18 mouse cellular contexts compared by ENCODE assay signal in genomic region chr11:104249420-104249819, GRCm38 (mm10). TPM values are rescaled to one million over a fixed set of nuclear protein-coding genes. Genes with fewer than 3 reads are reported as not detected.
DNase-seq lines count a peak whose midpoint lies in the region; ATAC-seq and TF ChIP-seq lines count a peak whose summit lies in the region.
"Had no signal": no experiment of that assay in that cellular context is flagged by ENCODE, and none has a peak within 500 bp of the region (broad histone marks: within the 10 kb centered on the region; RNA-seq: fewer than 3 reads in every experiment).

No protein-coding gene starts in this region.

- no peaks in the 10 kb centered on the region for H3K36me3 ChIP-seq in heart, embryonic 11.5 days (ENCODE audit: control insufficient read depth, insufficient read depth, low read length)
- H3K36me3 ChIP-seq in myocyte (ENCODE audit: control insufficient read depth, insufficient read depth) = no peaks in the 10 kb centered on the region
- H3K36me3 ChIP-seq: forebrain, embryonic 12.5 days; G1E; heart, embryonic 15.5 days; midbrain, embryonic 10.5 days; neural tube, embryonic 13.5 days had no signal

- no peaks in the 10 kb centered on the region for H3K79me2 ChIP-seq in myocyte (ENCODE audit: control insufficient read depth, insufficient read depth)

- no peak for TF ChIP-seq POLR2A in myocyte (IDR thresholded peaks at IDR 0.05; ENCODE audit: insufficient read length, low read depth)

- no peak overlapping the region for H3K4me3 ChIP-seq in heart, embryonic 11.5 days (ENCODE audit: low read depth, low read length)
- H3K4me3 ChIP-seq in layer of hippocampus, adult 2 months = no peak overlapping the region
- no peak overlapping the region for H3K4me3 ChIP-seq in myocyte
- H3K4me3 ChIP-seq: forebrain, embryonic 12.5 days; heart, embryonic 15.5 days; midbrain, embryonic 10.5 days; neural tube, embryonic 13.5 days had no signal

- TF ChIP-seq CTCF in layer of hippocampus, adult 2 months (conservative IDR thresholded peaks at IDR 0.05) = no peak

- H3K4me2 ChIP-seq in heart, embryonic 11.5 days = no peak overlapping the region
- peak overlapping the region; percentile 4 for H3K4me2 ChIP-seq in myocyte (ENCODE audit: low read depth)
- H3K4me2 ChIP-seq: forebrain, embryonic 12.5 days; heart, embryonic 15.5 days; neural tube, embryonic 13.5 days had no signal

- H3K27me3 ChIP-seq in heart, embryonic 11.5 days (ENCODE audit: control insufficient read depth, insufficient read depth, low read length) = no peaks in the 10 kb centered on the region
- H3K27me3 ChIP-seq in myocyte (ENCODE audit: control insufficient read depth, insufficient read depth, insufficient read length) = no peaks in the 10 kb centered on the region
- H3K27me3 ChIP-seq: heart, embryonic 15.5 days; neural tube, embryonic 13.5 days had no signal

- no peak overlapping the region for H3ac ChIP-seq in myocyte (ENCODE audit: control insufficient read depth, insufficient read length)

- no peaks in the 10 kb centered on the region for H3K4me1 ChIP-seq in heart, embryonic 11.5 days (ENCODE audit: control insufficient read depth, insufficient read depth, low read length)
- H3K4me1 ChIP-seq: heart, embryonic 15.5 days had no signal

- peak; percentile 95 for DNase-seq in heart, adult 11 months
- DNase-seq in layer of hippocampus, adult 2 months (ENCODE audit: low spot score in 2 of 2) = no peak
- no peak for DNase-seq in layer of hippocampus, postnatal 10 days (ENCODE audit: low spot score in 2 of 2)
- DNase-seq in gastrocnemius, adult 8-10 months (ENCODE audit: low spot score in 2 of 2) = peak; percentile 70 to 80
- DNase-seq: kidney, adult 11 months; lung, adult 18-20 months; lung, postnatal 36 days; thymus, postnatal 25 days had no signal

- no peak overlapping the region for H3K27ac ChIP-seq in heart, embryonic 11.5 days (ENCODE audit: low read depth, low read length)
- peak overlapping the region; percentile 77 for H3K27ac ChIP-seq in layer of hippocampus, adult 2 months
- H3K27ac ChIP-seq: forebrain, embryonic 12.5 days; heart, embryonic 15.5 days; hindbrain, postnatal 0 days; midbrain, embryonic 10.5 days; neural tube, embryonic 13.5 days had no signal

- WGBS in heart, embryonic 11.5 days (ENCODE audit: insufficient replicate concordance) = 63% methylated on average over 8 of the region's 8 CpGs

- H3K9me3 ChIP-seq in heart, embryonic 11.5 days (replicated peaks; ENCODE audit: control insufficient read depth, low read length) = no peaks in the 10 kb centered on the region
- H3K9me3 ChIP-seq: forebrain, embryonic 12.5 days; G1E; heart, embryonic 15.5 days; midbrain, embryonic 10.5 days; neural tube, embryonic 13.5 days had no signal

- no peak for ATAC-seq in heart, embryonic 11.5 days (replicated peaks; ENCODE audit: insufficient number of reproducible peaks, low FRiP score, low TSS enrichment)
- ATAC-seq in activated CD4-positive, CD25-positive, alpha-beta regulatory T cell, adult 4 months = no peak
- ATAC-seq: CD4-positive, CD25-positive, alpha-beta regulatory T cell, adult 4 months; hindbrain, postnatal 0 days had no signal

- H3K9ac ChIP-seq in heart, embryonic 11.5 days (ENCODE audit: low read depth, low read length) = no peak overlapping the region
- H3K9ac ChIP-seq: forebrain, embryonic 12.5 days; heart, embryonic 15.5 days; neural tube, embryonic 13.5 days had no signal

TF ChIP-seq in myocyte, 11 proteins besides CTCF, POLR2A, EP300 and RAD21:
- TF ChIP-seq USF1 (IDR thresholded peaks at IDR 0.05; ENCODE audit: low read depth) (no peak), E2F4 (IDR thresholded peaks at IDR 0.05; ENCODE audit: insufficient read depth) (no peak), TCF12 (IDR thresholded peaks at IDR 0.05; ENCODE audit: insufficient read depth, poor library complexity, severe bottlenecking) (no peak), REST (IDR thresholded peaks at IDR 0.05; ENCODE audit: insufficient read depth, insufficient read length) (no peak), MYOD1 (IDR thresholded peaks at IDR 0.05; ENCODE audit: control insufficient read depth in 1 of 3, insufficient read length in 2 of 3, low read depth in 2 of 3) (no peak), SRF (IDR thresholded peaks at IDR 0.05; ENCODE audit: control insufficient read depth, insufficient read length, low read depth) (no peak), POLR2AphosphoS2 (IDR thresholded peaks at IDR 0.05; ENCODE audit: insufficient read length, low read depth) (no peak), MYOG (IDR thresholded peaks at IDR 0.05; ENCODE audit: control insufficient read depth in 1 of 3, insufficient read depth in 1 of 3, insufficient read length in 2 of 3, low read depth in 2 of 3) (no peak), TCF3 (IDR thresholded peaks at IDR 0.05; ENCODE audit: insufficient read length, low read depth) (no peak), CEBPB (IDR thresholded peaks at IDR 0.05; ENCODE audit: insufficient read depth, poor library complexity, severe bottlenecking) (no peak), MAX (IDR thresholded peaks at IDR 0.05; ENCODE audit: low read depth) (no peak)
TF ChIP-seq in myocyte: peak in this region for 0.

RNA-seq across cellular contexts. Expression of gene Mapt, which starts 18.2 kb away (rescaled TPM):
- 0.43 and 0.63 TPM in 2 replicates for polyA plus RNA-seq in heart, embryonic 11.5 days (2014; fragmentation: Nextera tagmentation; extraction: Ambion mirVana)
- 100 to 1,000 TPM; 312 to 318 TPM for total RNA-seq in layer of hippocampus, adult 2 months (2021)
- 100 to 1,000 TPM; 506 to 549 TPM for total RNA-seq in layer of hippocampus, postnatal 10 days (2021)
- total RNA-seq in gastrocnemius, adult 8-10 months (2022) = 10 to 100 TPM; 70.3 to 90.9 (median 79.7) TPM
- 8.0 TPM for polyA plus RNA-seq in myocyte (2012; fragmentation: generic; extraction: Trizol)
- polyA plus RNA-seq in activated CD4-positive, CD25-positive, alpha-beta regulatory T cell, adult 4 months (2017; shearing (Covaris generic)) = 1 to 10 TPM in 1 of 2 experiments, not detected in 1; 1.5 TPM

Comparison
In these comparisons a context has a peak if more than half of its experiments do, and no peak if none do; other contexts are left out.
1. DNase-seq: peak in heart, adult 11 months (single experiment) and gastrocnemius, adult 8-10 months (2 of 2); none in layer of hippocampus, adult 2 months (0 of 2) and layer of hippocampus, postnatal 10 days (0 of 2).